Mouse (Mus musculus) lung, embryonic 16.5 days (tissue): ENCODE data around the gene Insl5. TPM values are rescaled to one million over a fixed set of nuclear protein-coding genes. Genes with fewer than 3 reads are reported as not detected.

Experiments
- ATAC-seq: fragments of 200-750 bp; cut with Nextera tagmentation; 2 replicates; pipeline ENCODE4 v1.8.0; 2017; ENCODE audit warnings: low read depth, mild to moderate bottlenecking, moderate library complexity
- H3K27ac ChIP-seq: fragments of 300-500 bp; sonication (generic); 2 replicates; pipeline ENCODE4 v1.5.1; 2014; ENCODE audit warnings: mild to moderate bottlenecking, control low read depth, low read length
- H3K27me3 ChIP-seq: fragments of 300-500 bp; sonication (generic); 2 replicates; pipeline ENCODE4 v1.6.1; 2014; ENCODE audit warnings: low read depth, low read length, mixed read lengths; ENCODE audit not compliant: control insufficient read depth, insufficient read depth
- H3K36me3 ChIP-seq: fragments of 300-500 bp; sonication (generic); 2 replicates; pipeline ENCODE4 v1.6.1; 2014; ENCODE audit warnings: low read length; ENCODE audit not compliant: control insufficient read depth, insufficient read depth
- H3K4me1 ChIP-seq: fragments of 300-500 bp; sonication (generic); replicated peaks from 2 replicates; pipeline ENCODE4 v1.6.1; 2014; ENCODE audit warnings: low read length, mixed read lengths; ENCODE audit not compliant: control insufficient read depth, insufficient read depth
- H3K4me2 ChIP-seq: fragments of 300-500 bp; sonication (generic); 2 replicates; pipeline ENCODE4 v1.6.1; 2014; ENCODE audit warnings: low read depth, low read length, control low read depth
- H3K4me3 ChIP-seq: fragments of 300-500 bp; sonication (generic); 2 replicates; pipeline ENCODE4 v1.5.1; 2014; ENCODE audit warnings: mild to moderate bottlenecking, low read length, control low read depth
- H3K9ac ChIP-seq: fragments of 300-500 bp; sonication (generic); 2 replicates; pipeline ENCODE4 v1.6.1; 2014; ENCODE audit warnings: low read length, control low read depth
- H3K9me3 ChIP-seq: fragments of 300-500 bp; sonication (generic); 2 replicates; pipeline ENCODE4 v1.6.1; 2016; ENCODE audit warnings: low read length; ENCODE audit not compliant: control insufficient read depth
- WGBS: fragments of 180-500 bp; shearing (Covaris S2); extraction: QIAGEN DNeasy Blood & Tissue Kit; methylation state at CpG from one replicate; pipeline ENCODE4 v1.1.7; 2014; 5-methylcytosine and 5-hydroxymethylcytosine counted together
- polyA plus RNA-seq: library from polyadenylated mRNA; unstranded; fragments of >200 nt; fragmentation: Nextera tagmentation; extraction: Ambion mirVana; gene quantifications from 2 replicates; pipeline ENCODE4 v1.2.1, GENCODE M21; 2015

The Insl5 gene
- polyA plus RNA-seq, 1 experiment from 2014 or later, result not detected

- no peak overlapping the region for H3K4me2 ChIP-seq
- no peaks in the 10 kb centered on the region for H3K36me3 ChIP-seq
- no peak overlapping the region for H3K27ac ChIP-seq
- H3K4me3 ChIP-seq, result no peak overlapping the region
- peak; percentile 79 for ATAC-seq
- no peaks in the 10 kb centered on the region for H3K27me3 ChIP-seq
- H3K9ac ChIP-seq, result no peak overlapping the region
- no peaks in the 10 kb centered on the region for H3K4me1 ChIP-seq
- 0% methylated on average over 2 of the region's 2 CpGs for WGBS
- no peaks in the 10 kb centered on the region for H3K9me3 ChIP-seq
These were observed 39.7 kb downstream of the Insl5 start for GRCm38 (mm10) chr4:102986917-102987316.

GRCm38 (mm10) chr4:102986173-102986572 is 40.5 kb downstream of the Insl5 start:
- no peak for ATAC-seq
- no peaks in the 10 kb centered on the region for H3K4me1 ChIP-seq
- no peak overlapping the region for H3K4me3 ChIP-seq
- peaks cover 2% of the 10 kb centered on the region; the same call in 1 of the 2 replicates for H3K9me3 ChIP-seq
- 61% methylated on average over 7 of the region's 7 CpGs for WGBS
- no peaks in the 10 kb centered on the region for H3K36me3 ChIP-seq
- H3K27ac ChIP-seq, result no peak overlapping the region
- H3K4me2 ChIP-seq, result no peak overlapping the region
- H3K9ac ChIP-seq, result no peak overlapping the region
- H3K27me3 ChIP-seq, result no peaks in the 10 kb centered on the region

GRCm38 (mm10) chr4:102981709-102982108 is 44.9 kb downstream of the Insl5 start:
- Histone ChIP-seq H3K9me3 (peaks cover 3% of the 10 kb centered on the region; the same call in 1 of the 2 replicates), H3K9ac (no peak overlapping the region), H3K27ac (no peak overlapping the region), H3K27me3 (peaks cover 8% of the 10 kb centered on the region), H3K4me1 (peaks cover 9% of the 10 kb centered on the region), H3K36me3 (no peaks in the 10 kb centered on the region), H3K4me3 (no peak overlapping the region), H3K4me2 (no peak overlapping the region)
- ATAC-seq, result no peak
- 73% methylated on average over 8 of the region's 8 CpGs for WGBS

GRCm38 (mm10) chr4:102979385-102979784 is 47.3 kb downstream of the Insl5 start:
- no peak for ATAC-seq
- H3K36me3 ChIP-seq, result no peaks in the 10 kb centered on the region
- H3K9ac ChIP-seq, result no peak overlapping the region
- H3K9me3 ChIP-seq, result peaks cover 3% of the 10 kb centered on the region; the same call in 1 of the 2 replicates
- WGBS, result 55% methylated on average over 5 of the region's 5 CpGs
- peak overlapping the region; percentile 60; the same call in 1 of the 2 replicates for H3K4me2 ChIP-seq
- peaks cover 8% of the 10 kb centered on the region for H3K27me3 ChIP-seq
- no peak overlapping the region for H3K4me3 ChIP-seq
- no peak overlapping the region for H3K27ac ChIP-seq
- H3K4me1 ChIP-seq, result peaks cover 9% of the 10 kb centered on the region

GRCm38 (mm10) chr4:102978440-102978839 is 48.2 kb downstream of the Insl5 start, which contains the start of gene Tctex1d1:
Gene Tctex1d1, plus strand, starts transcription at chr4:102978606.
- WGBS, result 0% methylated on average over 13 of the region's 13 CpGs
- H3K27me3 ChIP-seq, result peaks cover 8% of the 10 kb centered on the region
- peak within 1 kb of the TSS; percentile 38 for H3K4me3 ChIP-seq
- H3K4me1 ChIP-seq, result peaks cover 9% of the 10 kb centered on the region
- no peak within 1 kb of the TSS for H3K27ac ChIP-seq
- peak within 1 kb of the TSS; percentile 60 for H3K4me2 ChIP-seq
- H3K36me3 ChIP-seq, result no peaks in the 10 kb centered on the region
- peak within 1 kb of the TSS; percentile 35; the same call in 1 of the 2 replicates for H3K9ac ChIP-seq
- H3K9me3 ChIP-seq, result peaks cover 3% of the 10 kb centered on the region; the same call in 1 of the 2 replicates
- peak; percentile 54 for ATAC-seq

GRCm38 (mm10) chr4:102977778-102978321 is 48.8 kb downstream of the Insl5 start:
- peaks cover 8% of the 10 kb centered on the region for H3K27me3 ChIP-seq
- WGBS, result 9% methylated on average over 16 of the region's 16 CpGs
- ATAC-seq, result no peak
- H3K36me3 ChIP-seq, result no peaks in the 10 kb centered on the region
- H3K9me3 ChIP-seq, result peaks cover 3% of the 10 kb centered on the region; the same call in 1 of the 2 replicates
- H3K27ac ChIP-seq, result no peak overlapping the region
- no peak overlapping the region for H3K9ac ChIP-seq
- peaks cover 9% of the 10 kb centered on the region for H3K4me1 ChIP-seq
- H3K4me2 ChIP-seq, result peak overlapping the region; percentile 60
- H3K4me3 ChIP-seq, result no peak overlapping the region

GRCm38 (mm10) chr4:102976290-102977275 is 50.1 kb downstream of the Insl5 start:
- Histone ChIP-seq H3K4me2 (no peak overlapping the region), H3K4me1 (peaks cover 9% of the 10 kb centered on the region), H3K27me3 (peaks cover 8% of the 10 kb centered on the region), H3K27ac (no peak overlapping the region), H3K9me3 (peaks cover 3% of the 10 kb centered on the region; the same call in 1 of the 2 replicates), H3K9ac (no peak overlapping the region), H3K36me3 (no peaks in the 10 kb centered on the region), H3K4me3 (no peak overlapping the region)
- 51% methylated on average over 12 of the region's 12 CpGs for WGBS
- ATAC-seq, result no peak

GRCm38 (mm10) chr4:102974172-102974571 is 52.5 kb downstream of the Insl5 start:
- Histone ChIP-seq H3K4me2 (no peak overlapping the region), H3K4me1 (peaks cover 9% of the 10 kb centered on the region), H3K27ac (no peak overlapping the region), H3K4me3 (no peak overlapping the region), H3K27me3 (peaks cover 8% of the 10 kb centered on the region), H3K9ac (no peak overlapping the region), H3K9me3 (no peaks in the 10 kb centered on the region), H3K36me3 (no peaks in the 10 kb centered on the region)
- no peak for ATAC-seq
- 50% methylated on average over 5 of the region's 5 CpGs for WGBS

- Histone ChIP-seq H3K4me2 (no peak overlapping the region), H3K4me1 (no peaks in the 10 kb centered on the region), H3K4me3 (no peak overlapping the region), H3K27me3 (no peaks in the 10 kb centered on the region; the same call in none of the 2 replicates), H3K27ac (no peak overlapping the region), H3K9me3 (no peaks in the 10 kb centered on the region), H3K36me3 (no peaks in the 10 kb centered on the region), H3K9ac (no peak overlapping the region)
- ATAC-seq, result no peak
- WGBS, result 77% methylated on average over 3 of the region's 3 CpGs
These were observed 54.6 kb downstream of the Insl5 start for GRCm38 (mm10) chr4:102972071-102972470.
